Mouse (Mus musculus): ENCODE results near the gene Gars.

The Gars gene

DNA sequence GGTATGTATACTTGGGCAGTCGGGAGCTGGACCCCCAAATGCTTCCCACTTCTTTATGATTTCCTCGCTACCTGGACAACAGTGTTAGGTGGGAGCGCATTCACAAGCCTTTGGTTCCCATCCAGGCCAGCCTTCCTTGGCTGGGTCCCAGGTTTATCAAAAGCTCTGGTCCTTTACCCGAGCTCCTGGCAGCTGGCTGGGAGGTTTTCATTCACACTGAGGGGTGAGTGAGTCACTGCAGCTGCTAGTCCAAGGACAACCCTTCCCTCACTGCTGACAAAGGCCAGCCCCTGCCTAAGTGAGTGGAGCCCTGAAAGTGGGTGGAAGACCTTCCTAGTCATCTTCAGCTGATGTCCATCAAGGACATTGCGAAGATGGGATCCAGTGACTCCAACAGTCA is 60.2 kb downstream of the Gars start:
- no peak for DNase-seq (ENCODE audit: low spot score)

DNA sequence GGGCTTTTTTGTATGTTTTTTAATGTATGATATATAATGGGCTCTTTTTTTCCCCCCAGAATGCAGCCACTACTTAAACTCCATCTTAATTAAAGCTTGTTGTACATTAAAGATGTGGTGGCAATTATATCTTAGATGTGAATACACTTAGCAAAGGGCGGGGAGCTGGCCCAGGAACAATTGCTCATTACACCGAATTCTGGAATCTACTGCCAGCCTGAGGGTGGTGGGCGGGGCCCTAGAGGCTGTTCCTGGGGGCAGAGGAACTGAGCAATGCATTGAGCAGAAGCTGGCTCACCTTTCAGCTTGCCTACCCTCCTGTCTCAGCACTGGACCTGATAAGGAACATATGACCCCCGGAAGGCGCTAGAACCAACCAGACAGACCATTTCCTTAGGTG is 60.8 kb downstream of the Gars start:
- no peak for DNase-seq (ENCODE audit: low spot score)

DNA sequence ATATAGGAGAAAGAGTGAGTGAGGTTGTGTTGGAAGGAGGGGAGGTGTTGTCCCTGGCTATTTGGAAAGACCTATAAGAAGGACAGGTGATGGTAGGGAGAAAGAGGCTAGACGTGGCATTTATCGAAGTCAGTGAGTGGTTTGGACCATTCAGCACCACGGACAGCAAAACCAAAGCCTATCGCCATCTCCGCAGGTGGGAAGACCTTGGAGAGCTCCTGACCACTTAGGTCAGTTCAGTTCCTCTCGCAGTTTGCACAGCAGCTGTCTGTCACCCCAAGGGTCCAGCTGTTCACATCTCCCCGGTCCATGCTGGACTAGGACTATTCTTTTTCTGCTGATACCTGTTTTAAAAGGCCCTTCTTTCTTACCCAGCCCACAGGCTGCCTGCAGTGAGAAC is 70.6 kb downstream of the Gars start:
- peak; percentile 89 for DNase-seq (ENCODE audit: low spot score)

DNA sequence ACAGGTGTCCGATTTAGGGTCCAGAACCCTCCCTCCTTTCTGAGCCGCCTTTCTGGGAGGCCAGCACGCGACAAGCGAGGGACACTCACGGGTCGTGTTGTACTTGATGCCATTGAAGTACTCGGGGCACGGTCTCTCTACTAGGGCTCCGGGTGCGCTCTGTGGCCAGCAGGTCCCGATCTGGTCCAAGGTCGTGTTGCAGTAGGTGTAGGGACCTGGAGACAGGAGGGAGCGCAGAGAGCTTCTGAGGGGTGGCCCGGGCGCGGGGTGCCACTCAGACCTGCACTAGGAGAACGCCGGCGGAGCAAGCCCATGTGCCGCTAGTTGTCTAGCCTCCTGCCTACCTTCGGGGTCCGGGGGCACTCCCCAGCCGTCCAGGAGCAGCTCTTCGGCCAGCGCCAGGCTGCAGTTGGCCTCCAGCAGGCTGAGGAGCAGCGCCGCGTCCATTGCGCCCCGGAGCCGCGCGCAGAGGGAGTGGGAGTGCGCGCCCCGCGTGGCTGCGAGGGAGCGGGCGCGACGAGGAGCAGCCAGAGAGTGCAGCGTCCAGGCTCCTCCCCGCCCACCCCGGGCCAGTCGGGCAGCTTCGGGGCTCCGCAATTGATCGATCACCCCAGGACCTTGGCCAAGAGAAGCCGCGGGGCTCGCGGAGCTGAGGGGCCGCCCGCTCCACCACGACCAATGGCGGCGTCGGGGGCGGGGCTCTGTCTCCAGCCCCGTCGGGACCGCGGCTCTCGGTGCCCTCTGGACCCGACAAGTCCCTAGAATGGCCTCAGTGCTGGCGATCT is 79.7 kb downstream of the Gars start:
- peak; percentile 45 for DNase-seq (ENCODE audit: low spot score)

DNA sequence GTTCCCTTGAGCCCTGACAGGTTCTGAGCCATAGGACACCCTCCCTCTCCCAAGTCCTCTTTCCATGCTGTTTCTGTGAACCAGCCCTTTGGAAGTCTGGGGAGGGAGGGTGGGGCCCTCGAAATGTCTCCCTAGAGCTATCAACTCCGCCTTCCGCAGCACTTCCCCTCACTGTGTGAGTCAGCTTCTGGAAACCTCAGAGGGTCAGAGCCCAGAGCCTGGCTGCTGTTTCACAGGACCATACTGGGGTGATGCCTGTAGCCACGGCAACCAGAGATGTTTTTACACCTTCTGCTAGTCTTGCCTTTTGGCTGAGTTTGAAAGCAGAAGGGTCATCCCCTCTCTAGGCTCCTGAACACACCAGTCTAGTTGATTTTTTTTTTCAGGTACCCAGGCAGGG is 85.2 kb downstream of the Gars start:
- no peak for DNase-seq (ENCODE audit: low spot score)

DNA sequence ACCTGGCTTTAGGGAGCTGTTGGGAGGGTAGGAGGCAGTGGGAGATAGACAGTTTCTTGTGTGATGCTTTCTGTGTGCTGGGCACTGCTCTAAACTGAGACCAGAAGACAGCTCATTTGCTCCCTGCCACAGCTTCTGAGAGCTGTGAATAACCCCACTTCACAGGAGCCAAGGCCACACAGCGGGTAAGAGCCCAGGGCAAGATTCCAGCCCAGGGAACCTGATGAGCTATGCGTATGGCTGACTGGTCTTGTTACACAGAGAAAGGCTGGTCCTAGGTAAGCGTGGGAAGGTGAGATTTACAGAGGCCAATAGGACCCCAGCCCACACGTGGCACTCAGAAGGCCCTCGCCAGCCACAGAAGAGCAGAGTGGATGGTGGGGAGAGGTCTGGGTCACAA is 88.8 kb downstream of the Gars start:
- no peak for DNase-seq (ENCODE audit: low spot score)

DNA sequence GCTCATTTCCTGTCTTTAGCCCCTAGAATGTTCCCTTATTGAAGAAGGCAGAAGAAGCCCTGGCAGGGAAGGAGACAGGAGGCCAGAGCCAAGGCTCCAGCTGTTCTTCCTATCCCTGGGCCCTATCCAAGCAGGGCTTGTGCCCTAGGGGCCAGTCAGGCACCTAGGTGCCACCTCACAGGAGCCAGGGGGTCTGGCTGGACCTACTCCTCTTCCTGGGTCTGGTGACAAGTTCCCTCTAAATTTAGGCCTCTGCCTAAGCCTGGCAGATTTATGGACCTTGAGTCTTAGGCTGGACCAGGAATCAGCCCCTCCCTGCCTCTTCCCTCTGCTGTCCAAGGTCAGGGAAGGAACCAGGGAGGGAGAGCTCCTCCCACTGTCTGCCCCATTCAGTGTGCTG is 90.6 kb downstream of the Gars start:
- DNase-seq (ENCODE audit: low spot score), result no peak
